Mouse (Mus musculus): ENCODE results near the gene Phf23.

DNA sequence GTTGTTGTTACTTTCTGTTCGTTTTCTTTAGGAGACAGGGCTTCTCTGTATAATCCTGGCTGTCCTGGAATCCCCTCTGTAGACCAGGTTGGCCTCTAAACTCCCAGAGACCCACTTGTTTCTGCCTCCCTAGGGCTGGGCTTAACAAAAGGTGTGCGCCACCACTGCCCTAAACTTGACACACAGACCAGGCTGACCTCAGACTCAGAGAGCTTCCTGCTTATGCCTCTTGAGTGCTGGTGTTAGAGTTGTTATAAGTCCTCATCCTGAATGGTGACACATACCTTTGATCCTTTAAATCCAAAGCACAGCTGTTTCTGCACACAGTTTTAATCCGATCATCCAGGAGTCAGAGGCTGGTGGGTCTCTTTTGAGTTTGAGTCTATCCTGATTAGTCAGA lies 2.6 kb upstream of the Phf23 start:
- TF ChIP-seq EP300 (IDR thresholded peaks at IDR 0.05; ENCODE audit: low read depth): no peak
- no peak for TF ChIP-seq CTCF (IDR thresholded peaks at IDR 0.05; ENCODE audit: low read depth)

All from heart, postnatal 0 days (tissue).